Comparison of ENCODE assay signal across 23 mouse cellular contexts in the genomic region with DNA sequence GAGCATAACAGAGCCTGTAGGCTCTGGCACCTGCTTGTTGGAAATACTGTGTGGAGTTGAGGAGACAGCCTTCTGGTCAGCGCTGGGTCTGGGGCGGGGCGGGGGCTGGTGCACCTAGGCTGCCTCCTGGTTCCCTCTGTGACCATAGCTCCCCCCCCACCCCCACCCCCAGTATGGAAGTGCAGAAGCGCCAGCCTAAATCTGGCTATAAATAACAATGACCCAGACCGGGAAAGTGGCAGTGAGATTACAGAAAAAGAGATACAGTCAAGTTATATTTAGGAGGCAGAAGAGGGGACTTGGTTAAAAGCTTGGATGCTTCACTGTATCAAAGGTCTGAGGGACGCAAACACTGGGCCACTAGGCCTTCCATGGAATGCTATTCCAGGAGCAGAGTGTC.
DNase-seq lines count a peak whose midpoint lies in the region; ATAC-seq lines count a peak whose summit lies in the region.
"Had no signal": no experiment of that assay in that cellular context is flagged by ENCODE, and none has a peak within 500 bp of the region (broad histone marks: within the 10 kb centered on the region; RNA-seq: fewer than 3 reads in every experiment).

No protein-coding gene starts in this region.

- intact Hi-C loops in heart, postnatal 25 days (cut with DNase I) = no loop called here
- intact Hi-C loops in heart, postnatal 14 days (cut with DNase I) = no loop called here

- no peaks in the 10 kb centered on the region for H3K36me3 ChIP-seq in heart, embryonic 11.5 days (ENCODE audit: control insufficient read depth, insufficient read depth, low read length)
- no peaks in the 10 kb centered on the region for H3K36me3 ChIP-seq in heart, embryonic 16.5 days (ENCODE audit: control insufficient read depth, insufficient read depth)
- H3K36me3 ChIP-seq: embryonic facial prominence, embryonic 12.5 days; embryonic facial prominence, embryonic 15.5 days; forebrain, embryonic 12.5 days; forebrain, embryonic 15.5 days; hindbrain, embryonic 15.5 days; kidney, embryonic 15.5 days had no signal

- H3K4me2 ChIP-seq in heart, embryonic 11.5 days = no peak overlapping the region
- peak overlapping the region; percentile 18; the same call in 1 of the 2 replicates for H3K4me2 ChIP-seq in heart, embryonic 16.5 days (ENCODE audit: low read depth, low read length)
- H3K4me2 ChIP-seq: embryonic facial prominence, embryonic 12.5 days; embryonic facial prominence, embryonic 15.5 days; forebrain, embryonic 12.5 days; forebrain, embryonic 15.5 days; hindbrain, embryonic 15.5 days; kidney, embryonic 15.5 days had no signal

- peaks cover 4% of the 10 kb centered on the region; the same call in 1 of the 2 replicates for H3K4me1 ChIP-seq in heart, embryonic 11.5 days (ENCODE audit: control insufficient read depth, insufficient read depth, low read length)
- peaks cover 11% of the 10 kb centered on the region for H3K4me1 ChIP-seq in heart, embryonic 16.5 days (ENCODE audit: control insufficient read depth, insufficient read depth, low read length)
- H3K4me1 ChIP-seq: embryonic facial prominence, embryonic 12.5 days; embryonic facial prominence, embryonic 15.5 days; forebrain, embryonic 12.5 days; forebrain, embryonic 15.5 days; hindbrain, embryonic 15.5 days; kidney, embryonic 15.5 days had no signal

- H3K27ac ChIP-seq in heart, embryonic 11.5 days (ENCODE audit: low read depth, low read length) = peak overlapping the region; percentile 90
- peak overlapping the region; percentile 92 for H3K27ac ChIP-seq in heart, embryonic 16.5 days (ENCODE audit: low read length)
- H3K27ac ChIP-seq: embryonic facial prominence, embryonic 12.5 days; embryonic facial prominence, embryonic 15.5 days; forebrain, embryonic 12.5 days; forebrain, embryonic 15.5 days; hindbrain, embryonic 15.5 days; kidney, embryonic 15.5 days had no signal

- no peaks in the 10 kb centered on the region for H3K9me3 ChIP-seq in heart, embryonic 11.5 days (replicated peaks; ENCODE audit: control insufficient read depth, low read length)
- no peaks in the 10 kb centered on the region; the same call in 1 of the 2 replicates for H3K9me3 ChIP-seq in heart, embryonic 16.5 days (replicated peaks; ENCODE audit: control insufficient read depth, low read length)
- H3K9me3 ChIP-seq: embryonic facial prominence, embryonic 12.5 days; embryonic facial prominence, embryonic 15.5 days; forebrain, embryonic 12.5 days; forebrain, embryonic 15.5 days; hindbrain, embryonic 15.5 days; kidney, embryonic 15.5 days had no signal

- no peak overlapping the region for H3K4me3 ChIP-seq in heart, embryonic 11.5 days (ENCODE audit: low read depth, low read length)
- no peak overlapping the region for H3K4me3 ChIP-seq in heart, embryonic 16.5 days (ENCODE audit: low read length)
- H3K4me3 ChIP-seq: embryonic facial prominence, embryonic 12.5 days; embryonic facial prominence, embryonic 15.5 days; forebrain, embryonic 12.5 days; forebrain, embryonic 15.5 days; hindbrain, embryonic 15.5 days; kidney, embryonic 15.5 days had no signal

- WGBS in heart, embryonic 11.5 days (ENCODE audit: insufficient replicate concordance) = 36% methylated on average over 6 of the region's 6 CpGs
- 46% methylated on average over 6 of the region's 6 CpGs for WGBS in heart, embryonic 16.5 days

- no peaks in the 10 kb centered on the region for H3K27me3 ChIP-seq in heart, embryonic 11.5 days (ENCODE audit: control insufficient read depth, insufficient read depth, low read length)
- H3K27me3 ChIP-seq in heart, embryonic 16.5 days (ENCODE audit: control insufficient read depth, insufficient read depth, low read length) = no peaks in the 10 kb centered on the region
- H3K27me3 ChIP-seq: embryonic facial prominence, embryonic 12.5 days; embryonic facial prominence, embryonic 15.5 days; forebrain, embryonic 12.5 days; forebrain, embryonic 15.5 days; hindbrain, embryonic 15.5 days; kidney, embryonic 15.5 days had no signal

- DNase-seq in heart, adult 11 months = peak; percentile 87
- no peak for DNase-seq in heart, postnatal 25 days (ENCODE audit: low spot score)
- DNase-seq in heart, postnatal 14 days = no peak
- peak; percentile 20 for DNase-seq in heart, postnatal 4 days
- no peak for DNase-seq in urinary bladder, postnatal 14 days (ENCODE audit: low spot score)
- DNase-seq in right cerebral cortex, postnatal 36 days (ENCODE audit: low spot score in 2 of 2) = no peak
- DNase-seq: adrenal gland, postnatal 10 days; adrenal gland, postnatal 36 days; cerebellum, adult 2 months; cerebellum, adult 9-11 months; cerebellum, postnatal 25 days; gastrocnemius, postnatal 25 days; kidney, adult 2 months had no signal

- H3K9ac ChIP-seq in heart, embryonic 11.5 days (ENCODE audit: low read depth, low read length) = no peak overlapping the region
- no peak overlapping the region for H3K9ac ChIP-seq in heart, embryonic 16.5 days (ENCODE audit: low read length)
- H3K9ac ChIP-seq: embryonic facial prominence, embryonic 12.5 days; embryonic facial prominence, embryonic 15.5 days; forebrain, embryonic 12.5 days; forebrain, embryonic 15.5 days; hindbrain, embryonic 15.5 days; kidney, embryonic 15.5 days had no signal

- 0 out of 2 replicates have a peak, but pooled peaks have one; percentile 46 for ATAC-seq in heart, embryonic 11.5 days (replicated peaks; ENCODE audit: insufficient number of reproducible peaks, low FRiP score, low TSS enrichment)
- ATAC-seq in heart, embryonic 16.5 days (replicated peaks; ENCODE audit: extremely low read depth, insufficient read depth, low FRiP score) = peak; percentile 96
- ATAC-seq: activated CD4-positive, CD25-positive, alpha-beta regulatory T cell, adult 4 months; forebrain, embryonic 15.5 days; intestine, postnatal 0 days had no signal

Comparison
In these comparisons a context has a peak if more than half of its experiments do, and no peak if none do; other contexts are left out.
1. DNase-seq: peak in heart, adult 11 months (single experiment) and heart, postnatal 4 days (single experiment); none in heart, postnatal 25 days (single experiment), heart, postnatal 14 days (0 of 2), urinary bladder, postnatal 14 days (single experiment) and right cerebral cortex, postnatal 36 days (0 of 2).